Mouse (Mus musculus): ENCODE data around the gene Lrrc3c.
A peak's percentile ranks its signal among the peaks of the same experiment; 100 is the strongest.

The Lrrc3c gene

DNA sequence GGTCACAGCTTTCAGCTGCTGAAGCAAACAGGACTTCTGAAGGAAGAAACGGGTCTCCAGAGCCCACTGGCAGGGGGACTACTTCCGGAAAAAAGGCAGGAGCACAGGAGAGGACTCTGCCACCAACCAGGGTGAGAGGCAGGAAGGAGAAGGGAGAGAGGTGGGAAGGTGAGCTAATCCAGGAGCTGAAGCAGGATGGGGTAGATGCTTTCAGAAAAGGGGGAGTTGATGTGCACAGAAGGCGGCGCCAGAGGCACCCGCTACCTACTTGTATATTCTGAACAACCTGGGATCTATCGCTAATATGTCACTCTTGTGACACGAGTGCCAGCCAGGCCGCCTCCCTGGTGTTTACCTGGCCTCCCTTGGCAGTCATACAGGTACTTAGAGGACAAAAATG, at the start of gene Lrrc3c:
Gene Lrrc3c, plus strand, starts transcription at position 301 of the 400 bp plus-strand sequence.
- no peak for DNase-seq

DNA sequence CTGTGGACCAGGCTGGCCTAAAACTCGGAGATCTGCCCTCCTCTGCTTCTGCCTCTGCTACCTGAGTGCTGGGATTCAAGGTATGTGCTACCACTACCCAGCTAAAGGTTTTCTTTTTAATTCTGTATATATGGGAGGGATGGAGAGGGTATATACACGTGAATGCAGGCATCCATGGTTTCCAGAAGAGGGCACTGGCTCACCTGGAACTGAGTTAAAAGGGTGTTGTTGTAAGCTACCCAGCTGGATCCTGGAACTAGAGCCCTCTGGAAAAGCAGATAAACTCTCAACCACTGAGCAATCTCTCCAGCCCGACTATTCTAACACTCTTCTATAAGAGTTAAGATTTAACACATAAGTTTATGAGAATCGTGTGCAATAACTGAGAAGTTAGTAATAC, 48.7 kb upstream of the Lrrc3c start:
- no peak for DNase-seq

DNA sequence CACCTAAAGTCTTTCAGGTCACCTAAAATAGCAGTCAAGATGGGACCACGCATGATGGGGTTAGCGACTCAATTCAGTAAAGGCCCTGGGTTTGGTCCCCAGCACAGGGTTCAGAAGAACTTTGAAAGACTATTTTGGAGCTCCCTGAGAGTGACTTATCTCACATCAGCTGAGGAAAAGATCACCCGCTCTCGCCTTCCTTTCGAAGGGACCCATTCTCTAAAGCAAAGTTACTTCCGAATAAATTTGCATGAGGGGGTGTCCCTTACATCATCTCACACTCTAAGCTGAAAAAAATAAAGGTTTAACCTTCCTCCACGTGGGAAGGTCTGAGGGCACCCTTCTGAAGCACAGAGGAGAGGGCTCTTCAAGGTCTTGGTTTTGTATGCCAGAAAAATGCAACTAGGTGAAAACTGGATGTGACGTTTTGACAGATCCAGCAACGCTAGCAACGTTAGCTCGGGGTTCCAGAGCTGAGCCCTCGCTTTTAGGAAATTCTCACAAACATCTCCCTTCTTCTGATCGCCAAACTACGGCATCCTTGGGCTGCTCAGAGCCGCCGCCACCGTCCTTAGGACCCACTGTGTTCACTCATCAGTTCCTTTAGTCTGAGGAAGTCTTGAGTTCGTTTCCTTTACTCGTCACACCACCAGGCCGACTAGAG, 47.6 kb upstream of the Lrrc3c start:
- peak; percentile 49 for DNase-seq

DNA sequence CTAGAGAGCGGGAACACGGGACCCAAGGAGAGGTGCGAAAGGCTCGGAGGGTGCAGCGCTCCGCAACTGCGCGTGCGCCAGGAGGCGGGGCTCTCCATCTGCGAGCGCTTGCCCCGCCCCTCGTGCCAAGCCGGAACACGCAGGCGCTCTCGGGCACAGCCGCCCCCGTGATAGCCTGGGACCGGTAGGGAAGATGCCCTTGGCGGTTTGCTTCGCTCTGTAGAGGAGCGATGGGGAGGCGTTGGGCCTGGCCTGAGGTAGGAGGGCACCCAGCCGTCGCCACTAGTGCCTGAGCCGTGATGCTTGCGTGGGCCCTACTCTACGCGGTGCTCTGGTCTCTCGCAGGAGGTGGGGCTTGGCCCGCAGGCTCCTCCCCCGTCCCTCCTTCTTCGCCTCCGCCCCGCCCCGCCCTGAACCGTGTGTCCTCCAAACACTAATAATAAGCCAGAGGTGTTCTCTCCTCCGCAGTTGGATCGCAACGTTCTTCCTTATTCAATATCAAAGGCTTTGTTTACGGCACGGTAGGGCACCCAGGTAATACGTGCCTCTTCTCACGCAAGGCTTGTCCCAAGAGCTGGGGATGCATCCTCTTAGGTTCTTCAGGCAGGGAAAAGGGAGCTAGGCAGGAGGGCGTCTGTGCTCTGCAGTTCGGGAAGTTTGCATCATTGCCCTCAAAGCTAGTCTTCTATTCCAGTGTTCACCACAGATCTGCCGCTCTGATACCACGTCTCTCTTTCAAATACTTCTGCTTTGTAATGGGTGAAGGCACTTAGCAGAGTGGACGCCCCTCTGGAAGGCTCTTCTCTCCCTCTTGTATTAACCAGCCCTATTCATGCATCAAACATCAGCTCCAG, 46.9 kb upstream of the Lrrc3c start, which contains the start of gene Zpbp2:
Gene Zpbp2, plus strand, starts transcription at position 123 of the 854 bp plus-strand sequence.
- peak; percentile 97 for DNase-seq

DNA sequence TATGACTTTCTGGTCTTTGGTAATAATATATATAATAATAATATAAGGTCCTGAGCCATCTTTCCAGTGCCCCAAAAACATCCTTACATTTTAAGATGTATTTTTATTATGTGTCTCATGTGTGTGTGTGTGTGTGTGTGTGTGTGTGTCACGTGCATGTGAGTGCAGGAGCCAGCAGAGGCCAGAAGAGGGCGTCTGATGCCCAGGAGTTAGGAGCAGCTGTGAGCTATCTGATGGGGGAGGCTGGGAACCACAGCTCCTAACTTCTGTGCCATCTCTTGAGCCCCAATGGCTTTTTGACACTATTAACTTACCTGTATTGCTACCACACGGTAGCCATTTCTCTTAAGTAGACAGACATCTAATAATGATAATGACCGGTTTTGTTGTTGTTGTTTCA, 44.1 kb upstream of the Lrrc3c start:
- DNase-seq: no peak

DNA sequence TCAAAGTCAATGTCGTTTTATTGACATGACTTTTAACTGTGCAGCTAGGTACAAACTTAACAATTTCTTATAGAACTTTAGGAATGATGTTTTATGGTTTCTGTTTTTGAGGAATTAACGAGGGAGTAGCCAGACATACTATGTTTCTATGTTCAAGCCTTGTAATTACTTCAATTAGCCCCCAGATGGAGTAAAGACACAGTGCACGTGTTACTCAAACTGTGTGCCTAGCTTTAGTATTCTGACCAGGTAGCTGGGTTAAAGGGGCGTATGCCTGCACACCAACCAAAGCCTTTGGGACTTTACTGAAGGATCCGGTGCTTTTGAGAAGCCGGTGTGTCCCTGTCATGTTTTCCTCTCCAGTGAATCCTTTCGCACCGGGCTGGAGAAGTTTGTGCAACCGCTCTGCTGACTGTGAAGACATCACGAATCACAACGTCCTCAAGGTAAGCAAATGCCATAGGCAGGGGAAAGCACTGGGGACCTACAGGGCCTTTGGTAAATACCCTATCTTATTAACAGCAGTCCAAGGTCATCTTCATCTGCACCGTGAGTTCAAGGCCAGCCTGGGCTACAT, 42.9 kb upstream of the Lrrc3c start:
- DNase-seq: no peak

DNA sequence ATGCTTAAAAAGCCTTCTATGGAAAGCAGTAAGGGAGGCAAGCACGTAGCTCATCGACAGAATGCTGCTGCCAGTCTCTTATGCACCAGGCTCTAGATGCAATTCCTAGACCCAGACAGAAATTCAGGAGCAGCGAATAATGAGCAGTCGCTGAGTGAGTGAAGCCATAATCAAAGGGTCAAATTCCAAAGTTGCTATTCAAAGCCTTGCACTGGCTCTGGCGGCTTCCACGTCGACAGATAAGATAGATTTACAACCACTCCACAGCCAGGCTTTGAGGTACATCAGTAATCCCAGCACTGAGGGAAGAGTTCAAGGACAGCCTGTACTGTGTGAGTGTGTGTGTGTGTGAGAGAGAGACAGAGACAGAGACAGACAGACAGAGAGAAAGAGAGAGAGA, 37.1 kb upstream of the Lrrc3c start:
- no peak for DNase-seq

DNA sequence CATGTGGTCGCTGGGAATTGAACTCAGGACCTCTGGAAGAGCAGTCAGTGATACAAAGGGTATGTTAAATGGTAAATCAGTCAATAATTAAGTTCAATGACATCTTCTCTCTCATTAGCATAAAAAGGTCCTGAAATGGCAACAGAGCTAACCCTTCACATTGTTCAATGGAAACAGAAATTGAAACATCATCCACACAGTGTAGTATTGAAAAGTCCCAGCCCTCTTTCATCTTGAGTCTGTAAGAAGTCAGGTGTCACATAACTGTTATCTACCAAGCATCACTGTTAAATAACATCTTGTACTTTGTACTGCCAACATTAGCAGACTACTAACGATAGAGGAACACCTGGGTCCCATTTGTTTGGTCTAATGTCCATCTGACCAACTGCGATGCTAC, 35.1 kb upstream of the Lrrc3c start:
- no peak for DNase-seq

DNA sequence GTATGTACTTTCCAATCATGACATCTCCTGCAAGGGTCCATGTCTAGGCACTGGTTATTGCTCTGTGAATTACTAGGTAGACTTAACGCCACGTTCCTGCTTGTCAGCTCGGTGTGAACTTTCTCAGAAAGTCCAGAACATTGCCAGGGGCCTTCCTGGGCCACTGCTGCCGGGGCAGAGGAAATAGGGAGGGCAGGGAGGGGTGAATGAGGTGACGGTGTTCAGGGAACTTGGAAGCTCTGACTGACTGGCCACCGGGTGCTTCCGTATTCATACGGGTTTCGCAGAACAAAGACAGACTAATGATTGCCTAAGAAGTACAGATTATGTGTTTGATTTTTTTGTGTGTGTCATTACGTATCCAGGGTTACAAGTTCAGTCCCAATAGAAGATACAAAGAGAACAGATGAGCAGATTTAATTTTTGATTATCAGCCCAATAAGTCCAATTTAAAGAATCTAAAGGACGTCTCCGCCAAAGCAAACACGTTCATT, 34.1 kb upstream of the Lrrc3c start:
- no peak for DNase-seq

DNA sequence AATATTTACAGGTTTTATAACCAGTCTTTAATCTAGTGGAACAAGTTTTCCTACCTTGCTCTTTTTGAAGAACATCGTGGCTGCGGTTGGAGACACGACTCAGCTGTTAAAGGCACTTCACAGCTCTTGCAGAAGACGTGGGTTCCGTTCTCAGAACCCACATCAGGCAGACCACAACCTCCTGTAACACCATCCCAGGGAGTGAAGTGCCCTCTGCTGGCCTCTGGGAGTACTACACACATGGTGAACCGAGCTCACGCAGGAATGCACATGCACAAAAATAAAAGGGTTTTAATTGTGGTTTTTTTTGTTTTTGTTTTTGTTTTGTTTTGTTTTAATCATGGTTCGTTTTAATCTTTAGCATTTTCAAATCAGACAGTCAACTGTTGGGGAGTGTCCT, 29.8 kb upstream of the Lrrc3c start:
- peak; percentile 41 for DNase-seq

DNA sequence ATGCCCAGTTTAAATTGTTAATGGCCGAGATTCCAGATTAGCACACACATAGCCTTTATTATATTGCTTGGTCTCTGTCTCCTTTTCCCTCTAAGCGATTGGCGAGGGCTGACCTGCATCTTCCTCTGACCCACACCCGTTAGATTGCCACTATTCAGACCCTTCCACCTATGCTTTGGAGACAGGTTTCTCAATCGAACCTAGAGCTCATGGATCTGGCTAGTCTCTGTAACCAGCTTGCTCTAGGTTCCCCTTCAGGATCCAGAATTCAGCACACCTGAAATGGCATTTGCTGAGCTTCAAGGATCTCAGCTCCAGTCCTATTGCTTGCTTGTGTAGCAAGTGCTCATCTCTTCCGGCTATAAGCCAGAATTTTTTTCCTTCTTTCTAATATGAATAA, 28.6 kb upstream of the Lrrc3c start:
- no peak for DNase-seq

DNA sequence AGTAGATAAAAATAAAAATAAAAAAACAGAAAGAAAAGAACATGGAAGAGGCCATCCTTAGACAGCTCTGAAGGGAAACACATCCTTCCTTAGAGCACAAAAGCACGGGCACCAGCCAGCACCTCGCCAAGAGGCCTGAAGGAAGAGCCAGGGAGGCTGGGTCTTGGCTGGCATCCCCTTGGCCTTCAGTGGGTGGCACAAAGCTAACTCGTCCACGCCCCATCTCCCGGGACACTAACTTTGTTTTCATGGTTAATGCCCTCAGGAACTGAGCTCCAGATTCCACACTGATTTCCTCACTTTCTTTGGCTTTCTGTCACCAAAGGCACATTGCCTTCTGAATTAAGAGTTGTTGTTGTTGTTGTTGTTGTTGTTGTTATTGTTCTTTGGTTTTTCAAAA, 20.3 kb upstream of the Lrrc3c start:
- DNase-seq: no peak

DNA sequence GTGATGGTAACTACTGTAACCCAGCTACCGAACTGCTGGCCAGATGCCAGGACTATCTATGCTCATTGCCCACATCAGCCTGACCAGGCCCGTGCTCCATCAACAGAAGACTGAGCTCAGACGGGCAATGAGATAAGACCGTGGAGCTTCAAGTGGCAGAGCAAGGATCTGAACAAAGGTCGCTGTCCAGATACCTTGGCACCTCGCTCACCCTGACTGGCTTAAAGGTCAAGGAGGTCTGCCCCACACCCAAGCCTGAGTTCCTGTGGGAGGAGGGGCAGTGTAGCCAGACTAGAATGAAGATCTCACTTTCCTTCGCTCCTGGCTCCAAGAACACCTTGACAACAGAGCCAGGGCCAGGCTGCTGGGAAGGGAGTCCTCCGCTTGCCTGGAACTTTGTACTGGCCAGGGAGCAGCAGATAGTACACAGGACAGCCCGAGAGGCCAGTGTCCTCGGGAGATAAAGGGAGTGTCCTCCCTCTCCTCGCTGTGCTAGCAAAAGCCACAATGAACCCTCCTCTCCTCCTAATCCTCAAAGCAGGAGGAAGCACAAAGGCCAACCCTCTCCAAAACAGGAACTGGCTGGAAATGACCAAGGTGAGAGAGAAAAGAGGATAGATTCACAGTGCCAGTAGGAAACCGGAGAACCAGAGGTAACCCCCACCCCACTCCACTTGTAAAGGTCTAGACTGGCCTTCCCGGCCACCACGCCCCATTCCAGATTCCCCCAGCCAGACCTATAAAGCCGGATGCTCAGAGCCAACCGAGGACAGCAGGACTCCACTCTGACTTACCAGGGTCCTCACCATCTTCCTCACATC, 17.6 kb upstream of the Lrrc3c start:
- no peak for DNase-seq

DNA sequence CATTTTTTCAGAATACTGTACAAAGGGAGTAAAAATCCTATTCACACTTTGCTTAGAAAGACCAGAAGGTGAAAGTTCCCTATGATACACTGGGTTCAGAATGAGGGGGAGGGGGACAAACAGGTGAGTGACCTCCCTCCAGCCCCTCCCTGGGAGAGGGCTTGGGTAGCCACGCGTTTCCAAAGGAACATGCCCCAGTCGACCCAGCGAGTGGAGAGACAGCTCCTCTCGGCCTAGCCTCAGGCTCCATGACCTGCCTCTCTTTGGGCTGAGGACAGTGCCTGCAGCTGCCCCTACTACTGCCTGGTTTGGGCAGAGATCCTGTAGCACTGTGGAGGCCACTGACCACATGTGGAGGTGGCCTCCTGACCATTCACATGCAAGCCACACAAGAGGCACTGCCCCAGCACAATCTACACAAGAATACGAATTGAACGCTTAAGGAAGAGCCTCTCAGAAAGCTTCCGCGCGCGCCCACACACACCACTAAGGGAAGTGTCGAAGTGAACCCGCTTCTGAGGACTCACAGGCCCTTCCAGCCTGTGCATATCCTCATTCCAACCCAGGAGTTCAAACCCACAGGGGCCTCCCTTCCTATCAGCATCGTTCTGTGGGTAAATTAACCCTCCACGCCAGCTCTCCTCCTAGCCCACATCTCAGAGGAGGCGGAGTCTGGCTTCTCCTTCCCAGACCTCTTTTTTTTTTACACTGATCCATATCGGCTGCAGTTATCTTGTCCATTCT, 16.6 kb upstream of the Lrrc3c start:
- DNase-seq: no peak

DNA sequence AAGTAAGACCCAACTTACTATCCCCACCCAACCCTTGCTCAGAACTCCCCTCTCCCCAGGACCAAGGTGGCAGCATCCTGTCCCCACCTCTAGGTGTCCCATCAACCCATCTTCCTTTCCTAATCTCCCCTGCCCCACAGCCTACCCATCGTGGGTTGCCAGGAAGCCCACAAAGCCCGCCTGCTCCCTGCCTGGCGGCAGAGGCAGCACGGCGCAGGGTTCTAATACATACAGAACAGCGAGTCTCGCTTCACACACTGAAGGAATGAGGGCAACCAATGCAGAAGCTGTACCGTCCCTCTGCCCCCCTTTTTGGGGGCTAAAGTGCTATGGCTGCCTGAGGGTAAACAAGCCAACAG, 16.1 kb upstream of the Lrrc3c start:
- DNase-seq: no peak

DNA sequence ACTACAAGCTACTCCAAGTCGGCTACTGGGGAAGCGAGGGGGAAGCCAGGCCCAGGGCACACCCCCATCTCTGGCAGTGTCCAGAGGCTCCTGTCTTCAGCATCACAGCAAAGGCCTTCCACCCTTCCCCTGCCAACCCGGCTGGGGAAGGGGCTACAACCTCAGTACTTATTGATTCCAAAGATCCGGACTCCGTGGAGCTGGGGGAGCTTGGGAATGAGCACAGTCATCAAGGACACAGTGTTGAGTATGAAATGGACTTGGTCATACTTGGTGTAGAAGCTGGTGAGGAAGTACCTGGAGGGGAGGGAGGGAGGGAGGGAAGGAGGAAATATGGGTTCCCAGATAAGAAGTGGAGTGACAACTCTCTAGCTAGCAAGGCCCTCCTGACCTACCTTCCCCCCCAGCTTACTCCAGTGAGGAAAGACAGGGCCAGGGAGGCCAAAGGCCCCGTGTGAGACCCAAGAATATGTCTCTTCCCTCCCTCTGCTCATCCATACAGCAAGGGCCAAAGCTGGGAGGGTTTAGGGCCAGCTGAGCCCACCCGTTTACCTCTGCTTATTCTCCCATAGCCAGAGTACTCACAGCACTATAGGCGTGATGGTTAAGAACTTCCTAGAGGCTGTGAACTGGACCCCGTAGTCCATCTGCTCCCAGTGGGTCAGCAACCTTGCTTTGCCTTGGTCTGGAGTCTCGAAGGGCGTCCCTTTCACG, 15.4 kb upstream of the Lrrc3c start:
- DNase-seq: no peak

DNA sequence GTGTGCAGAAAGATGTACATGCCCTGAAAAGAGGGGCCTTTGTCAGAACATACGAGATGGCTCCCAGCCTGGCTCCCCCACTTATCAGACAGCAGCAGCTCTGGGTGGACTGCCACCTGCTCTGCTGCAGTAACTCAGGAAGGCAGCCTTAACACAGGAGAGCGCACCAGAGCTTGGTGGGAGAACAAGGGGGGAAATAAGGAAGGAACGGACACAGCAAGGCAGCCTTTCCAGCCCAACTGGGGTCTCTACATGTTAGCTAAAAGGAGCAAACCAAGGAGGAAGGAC, 14.9 kb upstream of the Lrrc3c start:
- DNase-seq: no peak

DNA sequence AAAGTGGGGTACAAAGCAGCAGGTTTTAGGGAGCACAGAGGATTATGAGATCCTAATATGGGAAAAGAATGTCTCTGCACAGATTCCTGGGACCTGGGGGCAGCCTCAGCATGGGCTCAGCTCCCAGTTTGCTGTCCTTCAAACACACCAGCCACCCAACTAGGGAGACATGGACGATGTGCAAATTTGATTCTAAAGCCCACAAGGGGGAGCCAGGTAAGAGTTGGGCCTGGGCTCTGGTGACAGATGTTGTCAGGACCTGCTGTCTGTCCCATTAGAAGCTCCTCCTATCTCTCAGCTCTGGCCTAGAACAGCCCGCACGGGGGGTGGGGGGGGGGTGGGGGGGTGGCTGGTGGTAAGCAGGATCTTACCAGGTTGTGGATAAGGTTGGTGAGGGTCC, 14.5 kb upstream of the Lrrc3c start:
- DNase-seq: peak; percentile 44

DNA sequence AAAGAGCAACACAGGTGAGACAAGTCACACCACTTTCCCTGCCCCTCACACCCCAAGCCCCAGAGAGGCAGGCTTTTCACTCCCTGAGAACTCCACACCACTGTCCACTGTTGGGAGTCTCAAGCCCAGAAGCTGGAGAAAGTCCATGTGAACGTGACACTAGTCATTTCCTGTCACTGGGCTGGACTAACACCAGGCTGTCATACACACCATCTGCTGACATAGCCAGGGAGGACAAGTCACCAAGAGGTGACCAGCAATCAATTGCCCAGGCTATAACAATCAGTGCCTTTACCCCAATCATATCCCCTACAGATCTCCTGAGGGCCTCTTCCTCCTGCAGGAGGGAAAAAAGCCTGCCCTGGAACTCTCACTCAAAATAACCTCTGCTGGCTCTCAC, 13.9 kb upstream of the Lrrc3c start:
- no peak for DNase-seq

DNA sequence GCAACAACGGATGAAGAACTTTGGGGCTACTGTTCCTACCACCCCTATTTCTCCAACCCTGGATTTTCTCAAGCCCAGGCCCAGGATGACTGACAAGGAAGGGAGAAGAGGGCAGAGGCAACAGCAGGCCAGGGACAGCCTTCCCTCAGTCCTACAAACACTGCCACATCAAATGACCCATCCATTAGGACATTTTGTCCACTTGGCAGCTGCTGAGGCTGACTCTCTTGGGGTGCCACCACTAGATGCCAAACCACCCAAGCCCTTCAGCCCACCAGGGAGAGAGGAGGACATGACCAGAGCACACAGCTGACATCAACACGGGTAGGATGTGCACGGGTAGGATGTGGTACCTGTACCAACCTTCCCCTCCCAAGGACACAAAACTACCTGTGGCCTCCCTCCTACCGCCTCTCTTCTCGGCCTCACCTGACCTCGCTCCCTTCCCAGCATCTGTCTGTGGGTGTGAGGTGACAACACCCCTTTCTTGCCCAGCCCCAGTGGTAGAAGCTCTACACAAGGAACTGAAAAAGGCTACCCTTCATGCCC, 13.4 kb upstream of the Lrrc3c start:
- DNase-seq: no peak

DNA sequence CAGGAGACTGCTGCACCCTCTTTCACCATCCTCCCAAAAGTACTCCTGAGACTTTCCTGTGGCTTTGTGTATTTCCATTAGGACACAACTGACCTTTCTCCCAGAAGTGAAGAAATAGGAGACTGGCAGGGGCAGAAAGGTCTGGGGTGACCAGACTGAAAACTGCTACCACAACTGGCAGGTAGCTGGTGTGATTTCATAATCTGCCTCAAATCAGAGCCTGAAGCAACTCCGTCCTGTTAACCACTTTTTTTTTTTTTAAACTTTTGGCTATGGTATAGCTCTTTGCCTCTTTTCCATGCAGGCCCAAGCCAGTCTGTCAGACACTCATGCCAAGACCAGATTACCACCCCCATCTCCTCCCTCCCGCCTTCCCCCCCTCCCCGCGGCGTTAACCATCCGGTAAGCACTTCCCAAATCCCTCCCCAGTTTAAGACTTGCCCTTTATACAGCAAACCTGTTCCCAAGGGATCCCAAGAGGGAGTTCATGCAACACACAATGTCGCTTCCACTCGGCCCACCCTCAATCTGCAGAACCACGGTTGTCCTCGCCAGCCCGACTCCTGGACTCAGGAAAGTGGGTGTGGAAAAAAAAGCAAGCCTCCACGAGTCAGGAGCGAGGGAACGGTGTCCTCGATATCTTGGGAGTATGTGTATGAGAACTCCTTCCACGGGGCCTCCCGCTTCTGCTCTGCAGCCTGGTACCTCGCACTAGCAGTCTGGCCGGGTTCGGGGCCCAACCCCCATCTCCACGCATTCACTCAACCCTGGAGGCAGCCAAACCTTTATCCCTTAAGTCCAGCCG, 11.8 kb upstream of the Lrrc3c start:
- DNase-seq: no peak

Data from thymus, postnatal 14 days (tissue).